Mouse (Mus musculus): Measurements from ENCODE around the gene Kansl2. TPM values are rescaled to one million over a fixed set of nuclear protein-coding genes. Genes with fewer than 3 reads are reported as not detected.
"Not testable (repeated sequence)": the region's sequence is repeated elsewhere in the genome, so short reads cannot be mapped to it uniquely, and the experiment has no call there.

Kansl2 gene
- total RNA-seq, 2 experiments from 2014 or later, result 62.2 to 64.5 TPM

- DNase-seq, result no peak
- intact Hi-C loops (cut with DNase I), result no loop called here
Measured at GRCm38 (mm10) chr15:98541064-98541463, 7.0 kb upstream of the Kansl2 start.

DNA sequence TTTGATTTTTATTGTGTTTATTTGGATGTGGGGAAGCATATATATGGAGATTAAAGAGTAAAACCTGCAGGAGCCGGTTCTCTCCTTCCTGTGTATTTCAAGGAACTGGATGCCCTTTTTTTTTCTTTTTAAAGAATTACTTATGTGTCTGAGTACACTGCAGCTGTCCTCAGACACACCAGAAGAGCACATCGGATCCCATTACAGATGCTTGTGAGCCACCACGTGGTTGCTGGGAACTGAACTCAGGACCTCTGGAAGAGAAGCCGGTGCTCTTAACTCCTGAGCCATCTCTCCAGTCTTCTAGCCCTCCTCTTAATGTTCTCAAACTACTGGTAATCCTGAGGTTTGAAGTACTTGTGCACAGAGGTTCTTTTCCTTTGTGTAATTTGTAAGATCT, 3.9 kb upstream of the Kansl2 start:
- no peak for DNase-seq
- intact Hi-C loops (cut with DNase I), result no loop called here

DNA sequence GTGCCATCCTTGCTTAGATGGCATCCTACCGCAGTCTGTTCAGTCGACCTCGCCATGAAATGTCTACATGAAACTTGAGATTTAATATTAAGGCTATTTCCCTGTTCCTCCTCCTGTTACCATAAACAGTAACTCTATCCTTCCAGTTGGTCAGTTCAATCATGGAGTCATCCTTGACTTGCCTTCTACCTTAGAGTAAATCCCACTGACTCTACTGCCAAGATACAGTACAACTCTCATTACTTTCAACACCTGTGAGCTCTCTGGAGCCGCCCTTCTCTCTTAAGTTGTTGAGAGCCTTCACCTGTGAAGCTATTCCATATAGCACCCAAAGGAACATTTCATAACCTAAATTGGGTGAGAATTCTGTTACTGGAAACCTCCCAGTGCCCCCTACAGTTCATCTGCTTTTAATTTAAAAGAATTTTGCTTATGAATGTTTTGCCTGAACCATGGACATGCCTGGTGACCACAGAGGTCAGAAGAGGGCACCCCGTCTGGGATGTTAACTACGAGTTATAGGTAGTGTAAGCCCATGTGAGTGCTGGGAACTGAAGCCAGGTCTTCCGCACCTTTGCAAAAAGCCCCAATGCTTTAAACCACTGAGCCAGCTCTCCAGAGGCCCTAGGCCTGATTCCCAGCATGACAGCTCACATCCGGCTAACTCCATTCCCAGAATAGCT, 2.9 kb upstream of the Kansl2 start:
- no peak for DNase-seq
- intact Hi-C loops (cut with DNase I), result no loop called here

GRCm38 (mm10) chr15:98535921-98536320, 1.9 kb upstream of the Kansl2 start:
- intact Hi-C loops (cut with DNase I), result no loop called here
- DNase-seq, result no peak

DNA sequence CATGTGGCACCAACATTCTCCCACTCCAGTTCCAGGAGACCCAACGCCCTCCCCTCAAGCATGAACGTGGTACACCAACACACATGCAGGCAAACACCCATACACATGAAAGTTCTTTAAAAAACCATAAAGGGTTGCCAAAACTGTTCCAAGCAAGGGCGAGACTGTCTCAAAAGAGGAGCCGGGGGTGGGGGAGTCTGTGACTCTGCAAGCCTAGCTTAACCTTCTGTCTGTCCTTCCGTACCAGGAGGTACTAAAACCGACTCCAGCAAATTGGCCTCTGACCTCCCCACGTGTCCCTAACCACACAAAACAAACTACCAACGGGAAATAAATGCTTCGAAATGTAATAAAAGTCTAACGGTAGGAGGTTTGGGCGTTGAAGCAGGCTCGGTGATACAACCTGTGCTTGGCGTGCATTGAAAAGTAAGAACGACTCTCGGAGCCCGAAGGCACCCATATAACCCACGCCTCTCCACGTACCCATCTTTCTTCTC, 981 bp downstream of the Kansl2 start:
- intact Hi-C loops (cut with DNase I), result loop anchor here (5.0 kb wide), 1 partner anchor 34 kb away; no protein-coding TSS in a partner anchor
- DNase-seq, result no peak

GRCm38 (mm10) chr15:98532281-98532680, 1.8 kb downstream of the Kansl2 start:
- DNase-seq, result no peak
- intact Hi-C loops (cut with DNase I), result loop anchor here (5.0 kb wide), 1 partner anchor 35 kb away; no protein-coding TSS in a partner anchor

DNA sequence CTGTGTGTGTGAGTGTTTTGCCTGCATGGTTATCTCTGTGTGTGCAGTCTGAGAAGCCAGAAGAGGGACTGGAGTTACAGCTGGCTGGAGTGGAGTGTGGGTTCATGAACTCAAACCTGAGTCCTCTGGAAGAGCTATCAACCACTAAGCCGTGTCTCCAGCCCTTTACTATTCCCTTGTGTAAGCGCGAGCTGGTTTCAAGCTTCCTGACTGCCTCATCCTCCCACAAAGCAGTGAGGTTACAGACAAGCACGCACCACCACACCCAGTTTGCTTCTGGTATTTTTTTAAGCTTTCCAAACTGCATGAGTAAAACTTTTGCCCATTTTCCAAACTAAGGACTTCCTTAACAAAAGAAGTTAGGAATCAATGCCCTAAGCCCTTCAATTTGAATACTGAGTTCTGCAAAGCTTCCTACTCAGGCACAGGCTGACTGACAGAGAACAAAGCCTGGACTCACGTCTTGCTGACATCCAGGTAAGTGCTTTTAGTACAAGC, 5.9 kb downstream of the Kansl2 start:
- DNase-seq, result no peak
- intact Hi-C loops (cut with DNase I), result no loop called here

GRCm38 (mm10) chr15:98527056-98527771, 6.8 kb downstream of the Kansl2 start:
- no peak for DNase-seq
- intact Hi-C loops (cut with DNase I), result no loop called here

- intact Hi-C loops (cut with DNase I), result no loop called here
- no peak for DNase-seq
Measured at GRCm38 (mm10) chr15:98526057-98526456, 8.0 kb downstream of the Kansl2 start.

GRCm38 (mm10) chr15:98521245-98521644, 12.8 kb downstream of the Kansl2 start:
- intact Hi-C loops (cut with DNase I), result no loop called here
- DNase-seq, result no peak

DNA sequence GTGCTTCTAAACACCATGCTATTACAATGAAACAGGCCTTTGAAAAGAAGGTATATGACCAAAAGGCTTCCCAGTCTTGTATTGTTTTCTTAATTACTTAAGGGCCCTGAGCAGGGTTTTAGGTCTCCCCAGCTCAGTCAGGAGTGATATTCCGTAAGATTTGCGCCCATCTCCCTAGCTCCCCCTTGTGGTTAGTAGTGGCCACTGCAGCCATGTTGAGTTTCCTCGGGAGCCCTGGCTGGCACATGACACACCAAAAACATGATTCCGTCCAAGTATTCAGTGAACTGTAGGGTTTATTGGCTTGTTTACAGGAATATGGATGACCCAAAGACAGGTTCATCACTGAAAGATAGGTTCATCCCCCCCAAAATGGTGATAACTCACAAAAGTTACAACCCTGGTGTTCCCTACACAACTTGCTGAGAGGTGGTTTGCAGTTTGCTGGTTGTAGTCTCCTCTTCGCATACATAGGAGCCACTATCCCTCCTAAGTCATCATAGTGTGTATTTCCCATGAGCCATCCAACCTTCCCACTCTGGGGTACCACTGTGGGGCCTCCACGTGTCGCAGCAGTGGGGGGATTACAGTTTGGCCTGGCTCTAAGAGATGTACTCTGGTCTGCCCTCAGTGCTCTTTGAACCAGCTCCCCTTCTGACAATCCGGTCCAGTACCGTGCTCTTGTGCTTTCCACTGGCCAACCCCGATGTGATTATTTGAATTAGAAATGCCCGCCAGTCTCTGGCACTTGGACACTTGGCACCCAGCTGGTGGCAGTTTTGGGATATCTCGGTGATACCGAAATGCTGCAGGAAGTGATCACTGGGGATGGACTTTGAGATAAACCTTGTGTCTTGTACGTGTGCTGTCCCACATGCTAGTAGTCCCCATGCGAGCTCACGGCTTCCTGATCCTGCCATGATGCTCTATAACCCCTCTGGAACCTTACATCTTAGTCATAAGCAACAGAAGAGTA, 16.4 kb downstream of the Kansl2 start:
- peak in 1 of 2 experiments; percentile 52 for DNase-seq
- intact Hi-C loops (cut with DNase I), result no loop called here

GRCm38 (mm10) chr15:98514845-98515244, 19.2 kb downstream of the Kansl2 start:
- intact Hi-C loops (cut with DNase I), result loop anchor here (5.0 kb wide), 2 partner anchors 52 to 102 kb away; no protein-coding TSS in a partner anchor
- DNase-seq, result not testable (repeated sequence)

GRCm38 (mm10) chr15:98514146-98514545, 19.9 kb downstream of the Kansl2 start:
- intact Hi-C loops (cut with DNase I), result loop anchor here (5.0 kb wide), 2 partner anchors 53 to 103 kb away; no protein-coding TSS in a partner anchor

DNA sequence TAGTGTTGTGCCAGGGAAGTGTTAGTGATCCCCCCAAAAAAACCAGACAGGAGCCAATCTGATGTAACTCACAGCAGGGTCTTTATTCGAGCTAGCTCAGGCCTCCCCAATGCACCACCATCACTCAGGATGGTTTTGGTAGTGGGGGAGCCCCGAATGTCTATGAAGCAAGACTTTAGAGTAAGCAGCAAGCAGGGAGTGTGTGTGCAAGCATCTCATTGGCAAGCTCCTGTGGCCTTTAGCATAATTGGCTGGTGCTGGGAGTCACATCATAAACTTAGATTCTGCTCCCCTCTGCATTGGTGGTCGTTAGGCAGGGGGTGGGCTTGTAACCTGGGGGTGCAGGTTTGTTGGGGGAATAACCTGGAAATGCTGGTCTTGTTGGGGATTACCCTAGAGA, 20.4 kb downstream of the Kansl2 start:
- not testable (repeated sequence) for DNase-seq
- intact Hi-C loops (cut with DNase I), result loop anchor here (5.0 kb wide), 2 partner anchors 54 to 104 kb away; no protein-coding TSS in a partner anchor

More at GRCm38 (mm10) chr15:98514146-98514545, 19.9 kb downstream of the Kansl2 start:
- DNase-seq, result no peak

GRCm38 (mm10) chr15:98512799-98513321, 21.2 kb downstream of the Kansl2 start:
- intact Hi-C loops (cut with DNase I), result loop anchor here (5.0 kb wide), 2 partner anchors 54 to 104 kb away; no protein-coding TSS in a partner anchor

DNA sequence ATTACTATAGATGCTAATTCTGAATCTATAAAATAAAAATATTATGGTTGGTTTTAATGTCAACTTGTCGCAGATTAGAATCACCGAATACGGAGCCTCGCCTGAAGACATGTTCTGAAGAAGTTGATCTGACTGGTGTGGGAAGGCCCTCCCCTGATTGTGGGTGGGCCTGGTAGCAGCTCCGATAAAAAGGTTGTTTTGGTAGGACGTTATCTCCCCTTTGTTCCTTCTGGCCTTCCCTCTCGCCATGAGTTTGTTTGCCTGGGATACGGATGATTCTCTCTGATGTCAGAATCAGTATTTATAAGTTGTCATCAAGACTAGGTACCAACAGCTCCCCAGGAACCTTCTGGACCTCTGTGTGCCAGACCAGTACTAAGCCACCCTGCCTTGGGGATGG, 21.8 kb downstream of the Kansl2 start:
- intact Hi-C loops (cut with DNase I), result loop anchor here (5.0 kb wide), 2 partner anchors 55 to 105 kb away; no protein-coding TSS in a partner anchor

More at GRCm38 (mm10) chr15:98512799-98513321, 21.2 kb downstream of the Kansl2 start:
- peak; percentile 29 to 43 for DNase-seq

GRCm38 (mm10) chr15:98511386-98511928, 22.6 kb downstream of the Kansl2 start:
- intact Hi-C loops (cut with DNase I), result loop anchor here (5.0 kb wide), 2 partner anchors 56 to 106 kb away; no protein-coding TSS in a partner anchor
- DNase-seq, result no peak

More for the DNA sequence above, 21.8 kb downstream of the Kansl2 start:
- DNase-seq, result no peak

- intact Hi-C loops (cut with DNase I), result loop anchor here (5.0 kb wide), 2 partner anchors 57 to 107 kb away; no protein-coding TSS in a partner anchor
- DNase-seq, result peak; percentile 71 to 74
Measured at GRCm38 (mm10) chr15:98510438-98511385, 23.4 kb downstream of the Kansl2 start.
